Mouse (Mus musculus): Measurements from ENCODE around the gene Lrrc8e.

The Lrrc8e gene

GRCm38 (mm10) chr8:4258233-4258632 is 31.6 kb downstream of the Lrrc8e start:
- DNase-seq, result peak; percentile 69 to 72

GRCm38 (mm10) chr8:4258678-4259077 is 32.1 kb downstream of the Lrrc8e start:
- DNase-seq, result no peak

GRCm38 (mm10) chr8:4259125-4259804 is 32.6 kb downstream of the Lrrc8e start, which contains the start of gene Ctxn1:
Gene Ctxn1, minus strand, starts transcription at chr8:4259274.
- peak; percentile 98 for DNase-seq

GRCm38 (mm10) chr8:4259805-4260170 is 33.2 kb downstream of the Lrrc8e start:
- DNase-seq, result no peak

GRCm38 (mm10) chr8:4263105-4263791 is 36.6 kb downstream of the Lrrc8e start:
- DNase-seq, result no peak

GRCm38 (mm10) chr8:4265160-4265914 is 38.7 kb downstream of the Lrrc8e start:
- no peak for DNase-seq

- DNase-seq, result no peak
These were observed 41.0 kb downstream of the Lrrc8e start for GRCm38 (mm10) chr8:4267627-4268026.

- no peak for DNase-seq
These were observed 43.0 kb downstream of the Lrrc8e start for GRCm38 (mm10) chr8:4269609-4270008.

GRCm38 (mm10) chr8:4275275-4276110 is 48.9 kb downstream of the Lrrc8e start, which contains the start of gene Timm44:
Gene Timm44, minus strand, starts transcription at chr8:4275913.
- DNase-seq, result peak; percentile 97 to 99

GRCm38 (mm10) chr8:4276111-4276465 is 49.5 kb downstream of the Lrrc8e start:
- DNase-seq, result no peak

Measured in kidney, postnatal 25 days (tissue).